Mouse (Mus musculus) CH12.LX (cell line): ENCODE data around the gene Thap2. TPM values are rescaled to one million over a fixed set of nuclear protein-coding genes. Genes with fewer than 3 reads are reported as not detected.

Source experiments
- DNase-seq: peaks from one replicate; pipeline ENCODE4 v3.0.0-alpha.2; 2013; ENCODE audit errors: extremely low read depth
- H3K27ac ChIP-seq: 2 replicates; pipeline ENCODE4 v1.5.1; 2012; ENCODE audit warnings: low read depth, mild to moderate bottlenecking, control low read depth, moderate library complexity; ENCODE audit not compliant: insufficient read depth
- H3K27me3 ChIP-seq: replicated peaks from 2 replicates; pipeline ENCODE3; 2012; ENCODE audit warnings: inconsistent platforms
- H3K36me3 ChIP-seq, 2 experiments: replicated peaks in 1 of 2; 2 replicates each; pipeline versions ENCODE3 to v1.6.1; 2012; ENCODE audit warnings: inconsistent platforms in 1 of 2, low read length in 1 of 2, mild to moderate bottlenecking in 1 of 2, mixed read lengths in 1 of 2, moderate library complexity in 1 of 2; ENCODE audit not compliant: control insufficient read depth in 1 of 2, insufficient read depth in 1 of 2
- H3K4me1 ChIP-seq, 2 experiments: 2 replicates each; pipeline ENCODE4 v1.6.1; 2012; ENCODE audit warnings: inconsistent platforms in 1 of 2, moderate library complexity in 1 of 2; ENCODE audit not compliant: insufficient read depth in 2 of 2, control insufficient read depth in 1 of 2
- H3K4me2 ChIP-seq: 2 replicates; pipeline ENCODE4 v1.6.1; 2012; ENCODE audit warnings: low read depth, mild to moderate bottlenecking, control low read depth; ENCODE audit not compliant: poor library complexity, insufficient read depth, severe bottlenecking
- H3K4me3 ChIP-seq, 3 experiments: fragments of 150-350 bp in 1 of 3; sonication (generic) in 1 of 3; replicated peaks in 1 of 3; 2 replicates each; pipeline versions ENCODE3 to v1.5.1; 2011 to 2012; ENCODE audit warnings: low read depth in 2 of 3, low read length in 2 of 3, mild to moderate bottlenecking in 2 of 3, moderate library complexity in 2 of 3, control low read depth in 1 of 3, improper control_type of control experiment in 1 of 3, inconsistent platforms in 1 of 3, mixed read lengths in 1 of 3; ENCODE audit not compliant: poor library complexity in 1 of 3
- H3K79me2 ChIP-seq: replicated peaks from 2 replicates; pipeline ENCODE4 v1.6.1; 2012; ENCODE audit warnings: mild to moderate bottlenecking, moderate library complexity; ENCODE audit not compliant: control insufficient read depth, poor library complexity, insufficient read depth, severe bottlenecking; ENCODE audit errors: extremely low read depth
- H3K9ac ChIP-seq: 2 replicates; pipeline ENCODE4 v1.6.1; 2012; ENCODE audit warnings: low read depth, mild to moderate bottlenecking, control low read depth, moderate library complexity; ENCODE audit not compliant: insufficient read depth
- H3K9me3 ChIP-seq: replicated peaks from 2 replicates; pipeline ENCODE3; 2012; ENCODE audit warnings: low read length, inconsistent platforms, mixed read lengths
- BHLHE40 ChIP-seq: IDR thresholded peaks from 2 replicates; pipeline ENCODE4 v1.6.1; 2011; ENCODE audit warnings: mild to moderate bottlenecking, low read depth, low read length, improper control_type of control experiment
- CHD1 ChIP-seq: IDR thresholded peaks from 2 replicates; pipeline ENCODE4 v1.6.1; 2012; ENCODE audit warnings: low read depth, low read length, improper control_type of control experiment, inconsistent platforms
- E2F4 ChIP-seq: IDR thresholded peaks from 2 replicates; pipeline ENCODE4 v1.6.1; 2011; ENCODE audit warnings: low read depth, low read length, improper control_type of control experiment; ENCODE audit not compliant: insufficient replicate concordance
- ELF1 ChIP-seq: IDR thresholded peaks from 2 replicates; pipeline ENCODE4 v1.6.1; 2014; ENCODE audit warnings: low read depth, mild to moderate bottlenecking, inconsistent platforms, low read length, improper control_type of control experiment
- EP300 ChIP-seq: IDR thresholded peaks from 2 replicates; pipeline ENCODE4 v1.6.1; 2011; ENCODE audit warnings: low read length, improper control_type of control experiment
- ETS1 ChIP-seq: conservative IDR thresholded peaks from 2 replicates; pipeline ENCODE4 v1.6.1; 2012; ENCODE audit warnings: low read depth, mild to moderate bottlenecking, inconsistent platforms, low read length, improper control_type of control experiment, moderate library complexity
- HCFC1 ChIP-seq: IDR thresholded peaks from 2 replicates; pipeline ENCODE4 v1.6.1; 2012; ENCODE audit warnings: low read depth, mild to moderate bottlenecking, inconsistent platforms, low read length, improper control_type of control experiment
- IRF4 ChIP-seq: IDR thresholded peaks from 2 replicates; pipeline ENCODE4 v1.6.1; 2014; ENCODE audit warnings: low read depth, mild to moderate bottlenecking, inconsistent platforms, low read length, improper control_type of control experiment
- JUN ChIP-seq: IDR thresholded peaks from 2 replicates; pipeline ENCODE4 v1.6.1; 2011; ENCODE audit warnings: low read depth, mild to moderate bottlenecking, low read length, improper control_type of control experiment, moderate library complexity; ENCODE audit not compliant: insufficient read depth
- JUND ChIP-seq: conservative IDR thresholded peaks from 2 replicates; pipeline ENCODE4 v1.6.1; 2011; ENCODE audit warnings: low read depth, low read length, improper control_type of control experiment
- KAT2A ChIP-seq: IDR thresholded peaks from 2 replicates; pipeline ENCODE4 v1.6.1; 2012; ENCODE audit warnings: low read length, improper control_type of control experiment, inconsistent platforms; ENCODE audit not compliant: insufficient replicate concordance
- MAFK ChIP-seq: IDR thresholded peaks from 2 replicates; pipeline ENCODE4 v1.6.1; 2011; ENCODE audit warnings: low read length, improper control_type of control experiment; ENCODE audit not compliant: insufficient replicate concordance
- MAX ChIP-seq: IDR thresholded peaks from 2 replicates; pipeline ENCODE4 v1.6.1; 2011; ENCODE audit warnings: low read length, improper control_type of control experiment
- MEF2A ChIP-seq: IDR thresholded peaks from 2 replicates; pipeline ENCODE4 v1.6.1; 2014; ENCODE audit warnings: low read depth, mild to moderate bottlenecking, inconsistent platforms, low read length, improper control_type of control experiment, borderline replicate concordance
- MYC ChIP-seq: IDR thresholded peaks from 2 replicates; pipeline ENCODE4 v1.6.1; 2011; ENCODE audit warnings: low read depth, mild to moderate bottlenecking, improper control_type of control experiment, low read length
- NELFE ChIP-seq: IDR thresholded peaks from 2 replicates; pipeline ENCODE4 v1.6.1; 2011; ENCODE audit warnings: low read depth, low read length, improper control_type of control experiment
- NRF1 ChIP-seq: IDR thresholded peaks from 2 replicates; pipeline ENCODE4 v1.6.1; 2014; ENCODE audit warnings: low read depth, mild to moderate bottlenecking, inconsistent platforms, low read length, improper control_type of control experiment, moderate library complexity
- PAX5 ChIP-seq: IDR thresholded peaks from 2 replicates; pipeline ENCODE4 v1.6.1; 2012; ENCODE audit warnings: low read length, inconsistent platforms, mixed read lengths
- POLR2A ChIP-seq: IDR thresholded peaks from 2 replicates; pipeline ENCODE4 v1.6.1; 2011; ENCODE audit warnings: low read depth, mild to moderate bottlenecking, improper control_type of control experiment, low read length
- POLR2AphosphoS2 ChIP-seq: IDR thresholded peaks from 2 replicates; pipeline ENCODE4 v1.6.1; 2011; ENCODE audit warnings: low read depth, low read length, improper control_type of control experiment
- RAD21 ChIP-seq: IDR thresholded peaks from 2 replicates; pipeline ENCODE4 v1.6.1; 2011; ENCODE audit warnings: low read depth, mild to moderate bottlenecking, low read length, improper control_type of control experiment, moderate library complexity
- RCOR1 ChIP-seq: conservative IDR thresholded peaks from 2 replicates; pipeline ENCODE4 v1.6.1; 2012; ENCODE audit warnings: low read depth, mild to moderate bottlenecking, inconsistent platforms, low read length, improper control_type of control experiment
- SIN3A ChIP-seq: IDR thresholded peaks from 2 replicates; pipeline ENCODE4 v1.6.1; 2012; ENCODE audit warnings: low read length, improper control_type of control experiment, inconsistent platforms
- SMC3 ChIP-seq: IDR thresholded peaks from 2 replicates; pipeline ENCODE4 v1.6.1; 2011; ENCODE audit warnings: low read depth, low read length, improper control_type of control experiment
- TBP ChIP-seq: conservative IDR thresholded peaks from 2 replicates; pipeline ENCODE4 v1.6.1; 2011; ENCODE audit warnings: low read depth, low read length, improper control_type of control experiment
- TCF12 ChIP-seq: IDR thresholded peaks from 2 replicates; pipeline ENCODE4 v1.6.1; 2014; ENCODE audit warnings: low read depth, mild to moderate bottlenecking, inconsistent platforms, low read length, improper control_type of control experiment
- UBTF ChIP-seq: IDR thresholded peaks from 2 replicates; pipeline ENCODE4 v1.6.1; 2012; ENCODE audit warnings: low read depth, mild to moderate bottlenecking, inconsistent platforms, low read length, improper control_type of control experiment, moderate library complexity
- USF1 ChIP-seq: IDR thresholded peaks from 2 replicates; pipeline ENCODE4 v1.6.1; 2014; ENCODE audit warnings: low read depth, mild to moderate bottlenecking, inconsistent platforms, low read length, improper control_type of control experiment
- USF2 ChIP-seq: conservative IDR thresholded peaks from 2 replicates; pipeline ENCODE4 v1.6.1; 2011; ENCODE audit warnings: low read depth, low read length, improper control_type of control experiment
- ZKSCAN1 ChIP-seq: IDR thresholded peaks from 2 replicates; pipeline ENCODE4 v1.6.1; 2012; ENCODE audit warnings: low read depth, inconsistent platforms, low read length, improper control_type of control experiment, borderline replicate concordance
- ZMIZ1 ChIP-seq: IDR thresholded peaks from 2 replicates; pipeline ENCODE4 v1.6.1; 2012; ENCODE audit warnings: low read depth, mild to moderate bottlenecking, inconsistent platforms, low read length, improper control_type of control experiment
- ZNF384 ChIP-seq: IDR thresholded peaks from 2 replicates; pipeline ENCODE4 v1.6.1; 2012; ENCODE audit warnings: low read depth, low read length, improper control_type of control experiment, inconsistent platforms
- dilution Hi-C: fragments of 300-500 bp; cut with MboI; formaldehyde crosslinking; loops from 2 replicates; pipeline ENCODE4 v1.14.3; 2020; ENCODE audit warnings: low sequenced_read_pairs; ENCODE audit not compliant: extremely low pct_unique_long_range_greater_than_20kb, extremely low pct_ligation_motif_present
- in situ Hi-C: fragments of 300-500 bp; cut with MboI; formaldehyde crosslinking; loops from 3 replicates; pipeline ENCODE4 v1.14.3; 2019; ENCODE audit warnings: low sequenced_read_pairs, low pct_ligation_motif_present, low pct_unique_long_range_greater_than_20kb, mixed read lengths
- polyA plus RNA-seq: library from polyadenylated mRNA; unstranded; fragments of >175 nt; gene quantifications from 2 replicates; pipeline ENCODE4 v1.2.1, GENCODE M21; 2012; ENCODE audit warnings: low read depth; ENCODE audit not compliant: insufficient read length
- total RNA-seq, 2 experiments: library from RNA; depleted of rRNA; stranded (reverse); fragments of 300-350 nt in 1 of 2; fragments of >200 nt in 1 of 2; gene quantifications; 2 replicates each; pipeline ENCODE4 v1.2.3; 2012 to 2014

Gene Thap2
- total and polyA plus RNA-seq, 3 experiments: 4.8 to 11.3 (median 7.9) TPM

DNA sequence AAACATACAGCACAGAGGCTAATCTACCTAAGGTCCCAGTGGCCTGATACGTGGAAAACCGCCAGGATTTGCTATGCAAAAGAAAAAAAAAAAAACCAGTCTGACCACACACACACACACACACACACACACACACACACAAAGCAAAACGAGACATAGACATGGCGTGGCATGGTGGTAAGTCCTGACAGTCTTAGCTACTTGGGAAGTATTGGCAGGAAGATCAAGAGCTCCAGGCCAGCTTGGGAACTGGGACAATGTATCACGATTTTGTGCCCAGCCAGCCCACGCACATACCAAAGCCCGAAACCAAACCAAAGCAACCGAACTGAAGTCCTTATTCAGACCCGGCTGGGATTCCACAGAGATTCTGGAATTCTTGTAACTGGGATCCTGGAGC lies 50.7 kb downstream of the Thap2 start (continued):
- TF ChIP-seq PAX5: no peak
- no peak for TF ChIP-seq SMC3
- TF ChIP-seq POLR2A: peak; percentile 42; the same call in 1 of the 2 replicates
- peak; percentile 97 for TF ChIP-seq ZNF384
- no peak for TF ChIP-seq NELFE

DNA sequence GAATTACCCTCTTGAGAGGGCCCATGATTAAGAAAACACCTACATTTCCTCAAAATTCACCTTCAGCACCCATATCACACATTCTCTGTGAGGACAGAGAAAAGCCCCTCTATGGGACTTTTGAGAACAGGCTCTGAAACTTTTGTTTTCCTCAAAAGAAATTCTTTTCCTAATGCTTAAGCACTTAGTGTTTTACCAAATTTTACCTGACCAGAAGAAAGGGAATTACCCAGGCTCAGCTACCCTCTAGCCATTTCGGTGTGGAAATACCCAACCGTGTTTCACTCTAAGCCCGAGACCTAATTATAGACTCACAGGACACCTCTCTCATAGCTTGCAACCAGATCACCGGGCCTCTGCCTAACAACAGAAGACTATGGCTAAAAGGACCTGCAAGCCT lies 51.2 kb downstream of the Thap2 start:
- H3K27me3 ChIP-seq: no peaks in the 10 kb centered on the region
- H3K79me2 ChIP-seq: 0 out of 2 replicates have a peak, but pooled peaks cover 3% of the 10 kb centered on the region
- in situ Hi-C loops (loop anchor here (5.0 kb wide), 1 partner anchor 54 kb away; no protein-coding TSS in a partner anchor), dilution Hi-C loops (no loop called here)
- peaks cover 23 to 62% of the 10 kb centered on the region in 2 experiments for H3K4me1 ChIP-seq
- H3K27ac ChIP-seq: peak overlapping the region; percentile 100
- H3K36me3 ChIP-seq: peaks cover 0 to 4% of the 10 kb centered on the region in 2 experiments
- peak overlapping the region; percentile 87 for H3K9ac ChIP-seq
- peak; percentile 0; the same call in 1 of the 2 replicates for TF ChIP-seq JUN
- TF ChIP-seq MAX: no peak
- TF ChIP-seq E2F4: no peak
- TF ChIP-seq USF2: no peak
- TF ChIP-seq POLR2AphosphoS2: no peak
- TF ChIP-seq BHLHE40: 0 out of 2 replicates have a peak, but pooled peaks have one; percentile 29
- no peak for TF ChIP-seq NRF1
- TF ChIP-seq UBTF: 0 out of 2 replicates have a peak, but pooled peaks have one; percentile 23
- TF ChIP-seq JUND: no peak
- no peak for TF ChIP-seq TBP
- 0 out of 2 replicates have a peak, but pooled peaks have one; percentile 18 for TF ChIP-seq MYC
- TF ChIP-seq EP300: peak; percentile 70
- TF ChIP-seq NELFE: peak; percentile 44; the same call in 1 of the 2 replicates
- peak; percentile 76; the same call in 1 of the 2 replicates for TF ChIP-seq ZMIZ1
- TF ChIP-seq RAD21: no peak; the same call in 1 of the 2 replicates
- TF ChIP-seq KAT2A: 0 out of 2 replicates have a peak, but pooled peaks have one; percentile 12
- TF ChIP-seq SIN3A: peak; percentile 91
- TF ChIP-seq POLR2A: no peak
- TF ChIP-seq HCFC1: peak; percentile 32; the same call in 1 of the 2 replicates
- TF ChIP-seq IRF4: peak; percentile 70
- TF ChIP-seq MAFK: peak; percentile 66; the same call in 1 of the 2 replicates
- TF ChIP-seq MEF2A: peak; percentile 96
- TF ChIP-seq TCF12: peak; percentile 30; the same call in 1 of the 2 replicates
- TF ChIP-seq ETS1: peak; percentile 57
- TF ChIP-seq ELF1: no peak
- peak; percentile 66; the same call in 1 of the 2 replicates for TF ChIP-seq CHD1
- TF ChIP-seq ZKSCAN1: no peak
- TF ChIP-seq USF1: no peak
- no peak for TF ChIP-seq ZNF384
- TF ChIP-seq RCOR1: peak; percentile 81; the same call in 1 of the 2 replicates
- peak; percentile 3; the same call in 1 of the 2 replicates for TF ChIP-seq SMC3
- TF ChIP-seq PAX5: no peak
- H3K4me3 ChIP-seq: peak overlapping the region; percentile 33 to 49 (median 38)
- H3K9me3 ChIP-seq: no peaks in the 10 kb centered on the region
- DNase-seq: peak; percentile 86
- peak overlapping the region; percentile 96 for H3K4me2 ChIP-seq
